Mouse (Mus musculus): Measurements from ENCODE around the gene Dennd1b. TPM values are rescaled to one million over a fixed set of nuclear protein-coding genes. Genes with fewer than 3 reads are reported as not detected.

The Dennd1b gene
- polyA plus RNA-seq, 1 experiment: 7.3 TPM

GRCm38 (mm10) chr1:138996663-138997062 lies 33.4 kb downstream of the Dennd1b start:
- Histone ChIP-seq H3K4me3 (replicated peaks; ENCODE audit: extremely low read depth, low read depth, low read length) (no peak overlapping the region), H3K4me1 (ENCODE audit: control insufficient read depth, insufficient read depth, low read length) (peaks cover 6% of the 10 kb centered on the region)
- 92% methylated on average over 2 of the region's 2 CpGs for WGBS
- no peak for DNase-seq
- no peak for TF ChIP-seq CTCF (IDR thresholded peaks at IDR 0.05; ENCODE audit: insufficient read depth, low read length)
- no peak for TF ChIP-seq POLR2A (IDR thresholded peaks at IDR 0.05; ENCODE audit: borderline replicate concordance, extremely low read depth, low read depth, low read length)

DNA sequence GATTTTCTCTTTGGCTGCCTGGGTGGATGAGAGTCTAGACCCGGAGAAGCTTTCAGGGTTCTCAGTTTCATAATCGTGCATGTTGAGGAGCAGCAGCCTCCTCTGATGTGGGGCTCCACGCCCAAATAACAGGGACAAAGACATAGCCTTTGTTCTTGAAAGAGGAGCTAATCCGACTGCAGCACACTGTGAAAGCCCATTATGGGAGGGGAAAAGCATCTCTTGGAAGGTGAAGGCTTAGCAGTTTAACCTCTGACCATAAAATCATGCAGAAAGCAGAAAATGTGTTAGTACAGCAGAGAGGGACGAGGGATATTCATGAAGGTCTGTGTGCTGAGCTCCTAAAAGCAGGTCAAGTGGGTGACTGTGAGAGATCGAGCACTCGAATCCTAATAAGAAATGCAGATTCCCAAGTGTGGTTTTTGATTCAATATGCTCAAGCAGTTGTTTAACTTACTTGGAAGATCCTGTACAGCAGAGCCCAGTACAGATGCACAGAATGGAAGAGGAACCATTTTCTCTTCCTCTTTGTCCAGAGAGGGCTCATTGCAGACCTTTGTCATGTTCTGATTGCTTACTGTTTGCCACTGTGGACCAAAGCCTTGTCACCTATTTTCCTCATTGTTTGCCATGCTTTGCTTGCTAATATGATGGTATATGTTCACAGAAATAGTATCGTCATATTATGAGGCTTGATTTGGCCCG lies 37.6 kb downstream of the Dennd1b start:
- WGBS: 58% methylated on average over 9 of the region's 9 CpGs
- Histone ChIP-seq H3K4me3 (replicated peaks; ENCODE audit: extremely low read depth, low read depth, low read length) (no peak overlapping the region), H3K4me1 (ENCODE audit: control insufficient read depth, insufficient read depth, low read length) (peaks cover 2% of the 10 kb centered on the region)
- TF ChIP-seq POLR2A (IDR thresholded peaks at IDR 0.05; ENCODE audit: borderline replicate concordance, extremely low read depth, low read depth, low read length): no peak
- no peak for TF ChIP-seq CTCF (IDR thresholded peaks at IDR 0.05; ENCODE audit: insufficient read depth, low read length)
- DNase-seq: no peak

- no peak for DNase-seq
- Histone ChIP-seq H3K4me3 (replicated peaks; ENCODE audit: extremely low read depth, low read depth, low read length) (no peak overlapping the region), H3K4me1 (ENCODE audit: control insufficient read depth, insufficient read depth, low read length) (peaks cover 2% of the 10 kb centered on the region)
- WGBS: 87% methylated on average over 2 of the region's 2 CpGs
- TF ChIP-seq POLR2A (IDR thresholded peaks at IDR 0.05; ENCODE audit: borderline replicate concordance, extremely low read depth, low read depth, low read length) (no peak), CTCF (IDR thresholded peaks at IDR 0.05; ENCODE audit: insufficient read depth, low read length) (no peak)
These were observed 40.3 kb downstream of the Dennd1b start for GRCm38 (mm10) chr1:139003503-139003902.

DNA sequence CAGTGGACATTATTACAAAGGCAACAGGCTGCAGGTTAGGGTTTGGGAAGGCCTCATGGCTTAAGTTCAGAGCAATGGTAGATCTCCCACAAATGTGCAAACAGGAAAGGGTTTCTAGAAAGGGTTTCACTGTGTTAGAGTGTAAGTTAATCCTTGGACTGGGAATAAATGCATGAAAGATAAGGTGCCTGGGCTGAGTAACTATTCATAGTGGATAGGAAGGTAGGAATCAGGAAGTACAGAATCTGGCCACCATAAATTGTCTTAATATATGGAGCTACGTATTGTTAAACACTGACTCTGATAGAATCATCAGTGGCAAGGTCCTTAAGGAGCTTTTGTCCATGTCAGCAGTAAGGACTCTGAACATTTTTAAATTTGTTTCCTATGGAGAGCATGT lies 42.8 kb downstream of the Dennd1b start:
- WGBS: 94% methylated on average over 1 of the region's 1 CpGs
- no peaks in the 10 kb centered on the region; the same call in none of the 2 replicates for H3K4me1 ChIP-seq (ENCODE audit: control insufficient read depth, insufficient read depth, low read length)
- DNase-seq: no peak
- TF ChIP-seq POLR2A (IDR thresholded peaks at IDR 0.05; ENCODE audit: borderline replicate concordance, extremely low read depth, low read depth, low read length): no peak
- no peak for TF ChIP-seq CTCF (IDR thresholded peaks at IDR 0.05; ENCODE audit: insufficient read depth, low read length)
- no peak overlapping the region for H3K4me3 ChIP-seq (replicated peaks; ENCODE audit: extremely low read depth, low read depth, low read length)

GRCm38 (mm10) chr1:139007475-139007874 lies 44.2 kb downstream of the Dennd1b start:
- no peak overlapping the region for H3K4me3 ChIP-seq (replicated peaks; ENCODE audit: extremely low read depth, low read depth, low read length)
- 80% methylated on average over 3 of the region's 3 CpGs for WGBS
- no peak for DNase-seq
- TF ChIP-seq CTCF (IDR thresholded peaks at IDR 0.05; ENCODE audit: insufficient read depth, low read length): no peak
- TF ChIP-seq POLR2A (IDR thresholded peaks at IDR 0.05; ENCODE audit: borderline replicate concordance, extremely low read depth, low read depth, low read length): no peak
- H3K4me1 ChIP-seq (ENCODE audit: control insufficient read depth, insufficient read depth, low read length): no peaks in the 10 kb centered on the region; the same call in 1 of the 2 replicates

DNA sequence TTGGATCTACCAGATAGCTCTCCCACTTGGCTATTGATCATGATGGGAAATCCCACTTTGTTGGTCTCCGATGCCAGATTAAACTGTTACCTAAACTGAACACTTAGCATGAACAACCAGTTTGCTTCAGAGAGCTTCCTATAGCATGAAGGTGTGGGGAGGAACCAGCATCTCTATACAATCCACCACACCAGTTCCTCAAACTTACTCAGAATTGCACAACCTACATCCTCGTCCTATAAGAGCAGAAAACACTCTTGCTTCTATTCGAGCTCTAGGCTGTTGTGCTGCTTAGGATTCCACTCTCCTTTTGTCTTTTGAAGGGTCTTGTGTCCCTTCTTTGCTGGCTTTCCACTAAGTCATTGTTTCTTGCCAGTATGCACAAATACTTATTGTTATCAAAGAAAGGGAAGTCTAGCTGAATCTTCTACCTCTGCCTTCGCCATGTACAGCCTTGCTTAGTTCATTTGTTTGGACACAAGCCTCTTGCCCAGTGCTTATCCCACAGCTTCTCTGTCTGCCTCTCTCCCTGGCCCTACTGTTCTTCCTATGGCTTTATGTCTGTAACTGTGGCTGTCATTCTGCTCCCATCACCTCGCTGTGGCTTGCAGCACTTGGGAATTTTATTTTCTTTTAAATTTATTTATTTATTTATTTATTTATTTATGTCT lies 52.0 kb downstream of the Dennd1b start:
- no peak for DNase-seq
- Histone ChIP-seq H3K4me3 (replicated peaks; ENCODE audit: extremely low read depth, low read depth, low read length) (no peak overlapping the region), H3K4me1 (ENCODE audit: control insufficient read depth, insufficient read depth, low read length) (no peaks in the 10 kb centered on the region)
- WGBS: 71% methylated on average over 5 of the region's 5 CpGs
- TF ChIP-seq CTCF (IDR thresholded peaks at IDR 0.05; ENCODE audit: insufficient read depth, low read length) (no peak), POLR2A (IDR thresholded peaks at IDR 0.05; ENCODE audit: borderline replicate concordance, extremely low read depth, low read depth, low read length) (no peak)

- H3K4me3 ChIP-seq (replicated peaks; ENCODE audit: extremely low read depth, low read depth, low read length): no peak overlapping the region
- 64% methylated on average over 7 of the region's 7 CpGs for WGBS
- DNase-seq: no peak
- TF ChIP-seq POLR2A (IDR thresholded peaks at IDR 0.05; ENCODE audit: borderline replicate concordance, extremely low read depth, low read depth, low read length) (no peak), CTCF (IDR thresholded peaks at IDR 0.05; ENCODE audit: insufficient read depth, low read length) (no peak)
- H3K4me1 ChIP-seq (ENCODE audit: control insufficient read depth, insufficient read depth, low read length): no peaks in the 10 kb centered on the region
These were observed 58.1 kb downstream of the Dennd1b start for GRCm38 (mm10) chr1:139021298-139021697.

- Histone ChIP-seq H3K4me3 (replicated peaks; ENCODE audit: extremely low read depth, low read depth, low read length) (no peak overlapping the region), H3K4me1 (ENCODE audit: control insufficient read depth, insufficient read depth, low read length) (no peaks in the 10 kb centered on the region; the same call in 1 of the 2 replicates)
- no peak for DNase-seq
- 84% methylated on average over 8 of the region's 8 CpGs for WGBS
- TF ChIP-seq POLR2A (IDR thresholded peaks at IDR 0.05; ENCODE audit: borderline replicate concordance, extremely low read depth, low read depth, low read length) (no peak), CTCF (IDR thresholded peaks at IDR 0.05; ENCODE audit: insufficient read depth, low read length) (no peak)
These were observed 62.8 kb downstream of the Dennd1b start for GRCm38 (mm10) chr1:139025882-139026645.

DNA sequence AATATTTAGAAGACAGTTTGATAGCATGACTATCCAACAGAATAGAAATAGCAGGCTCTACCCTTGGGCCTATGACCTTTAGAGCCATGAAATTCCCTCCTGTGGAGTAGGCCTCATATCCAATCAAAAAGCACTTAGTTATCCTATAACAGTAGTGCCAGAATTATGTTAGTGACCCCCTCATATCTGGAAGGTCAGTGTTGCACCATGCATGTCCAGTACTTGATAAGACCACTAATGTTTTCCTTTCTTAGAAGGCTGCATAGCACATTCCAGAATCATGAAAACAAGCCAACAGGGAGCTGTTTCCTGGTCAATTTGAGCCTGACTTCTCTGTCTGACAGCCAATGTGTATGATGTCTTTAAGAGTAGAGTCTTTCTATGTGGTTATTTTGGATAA lies 66.3 kb downstream of the Dennd1b start:
- no peak overlapping the region for H3K4me3 ChIP-seq (replicated peaks; ENCODE audit: extremely low read depth, low read depth, low read length)
- no peak for DNase-seq
- TF ChIP-seq POLR2A (IDR thresholded peaks at IDR 0.05; ENCODE audit: borderline replicate concordance, extremely low read depth, low read depth, low read length) (no peak), CTCF (IDR thresholded peaks at IDR 0.05; ENCODE audit: insufficient read depth, low read length) (no peak)
- H3K4me1 ChIP-seq (ENCODE audit: control insufficient read depth, insufficient read depth, low read length): no peaks in the 10 kb centered on the region; the same call in 1 of the 2 replicates
